Mouse (Mus musculus) intestine, embryonic 14.5 days (tissue): ENCODE results near the gene Ramp1. TPM values are rescaled to one million over a fixed set of nuclear protein-coding genes. Genes with fewer than 3 reads are reported as not detected.

Experiments used
- ATAC-seq: fragments of 200-750 bp; cut with Nextera tagmentation; replicated peaks from 2 replicates; pipeline ENCODE4 v1.8.0; 2017; ENCODE audit warnings: low read depth, moderate number of reproducible peaks, moderate TSS enrichment, moderate library complexity; ENCODE audit not compliant: low FRiP score, low TSS enrichment
- DNase-seq: peaks from one replicate; pipeline ENCODE4 v3.0.0-alpha.2; 2018; ENCODE audit warnings: low spot score
- H3K27ac ChIP-seq: fragments of 300-500 bp; sonication (generic); 2 replicates; pipeline ENCODE4 v1.5.1; 2014; ENCODE audit warnings: low read depth, mild to moderate bottlenecking, control low read depth
- H3K27me3 ChIP-seq: fragments of 300-500 bp; sonication (generic); replicated peaks from 2 replicates; pipeline ENCODE4 v1.6.1; 2014; ENCODE audit warnings: low read length, control low read depth; ENCODE audit not compliant: control insufficient read depth, insufficient read depth
- H3K36me3 ChIP-seq: fragments of 300-500 bp; sonication (generic); 2 replicates; pipeline ENCODE4 v1.6.1; 2014; ENCODE audit warnings: low read length, control low read depth; ENCODE audit not compliant: control insufficient read depth, insufficient read depth
- H3K4me1 ChIP-seq: fragments of 300-500 bp; sonication (generic); replicated peaks from 2 replicates; pipeline ENCODE4 v1.6.1; 2014; ENCODE audit warnings: low read length, control low read depth, mixed read lengths; ENCODE audit not compliant: control insufficient read depth, insufficient read depth
- H3K4me2 ChIP-seq: fragments of 300-500 bp; sonication (generic); 2 replicates; pipeline ENCODE4 v1.6.1; 2014; ENCODE audit warnings: low read length
- H3K4me3 ChIP-seq: fragments of 300-500 bp; sonication (generic); 2 replicates; pipeline ENCODE4 v1.5.1; 2014; ENCODE audit warnings: low read depth, low read length, control low read depth, mixed read lengths
- H3K9ac ChIP-seq: fragments of 300-500 bp; sonication (generic); 2 replicates; pipeline ENCODE4 v1.6.1; 2014; ENCODE audit warnings: mild to moderate bottlenecking, low read length
- H3K9me3 ChIP-seq: fragments of 300-500 bp; sonication (generic); 2 replicates; pipeline ENCODE4 v1.6.1; 2016; ENCODE audit warnings: low read length, control low read depth; ENCODE audit not compliant: control insufficient read depth
- WGBS: fragments of 180-500 bp; shearing (Covaris S2); extraction: QIAGEN DNeasy Blood & Tissue Kit; methylation state at CpG from one replicate; pipeline ENCODE4 v1.1.7; 2014; 5-methylcytosine and 5-hydroxymethylcytosine counted together
- polyA plus RNA-seq: library from polyadenylated mRNA; unstranded; fragments of >200 nt; fragmentation: Nextera tagmentation; extraction: Ambion mirVana; gene quantifications from 2 replicates; pipeline ENCODE4 v1.2.1, GENCODE M21; 2014

Gene Ramp1
- polyA plus RNA-seq, 1 experiment from 2014 or later = 6.0 TPM

- ATAC-seq (no peak), DNase-seq (no peak)
- Histone ChIP-seq H3K4me2 (no peak overlapping the region), H3K4me3 (no peak overlapping the region), H3K36me3 (no peaks in the 10 kb centered on the region), H3K27ac (no peak overlapping the region), H3K9me3 (no peaks in the 10 kb centered on the region), H3K27me3 (no peaks in the 10 kb centered on the region), H3K4me1 (no peaks in the 10 kb centered on the region), H3K9ac (no peak overlapping the region)
- WGBS = 72% methylated on average over 6 of the region's 6 CpGs
These were observed 26.0 kb downstream of the Ramp1 start for GRCm38 (mm10) chr1:91205651-91206050.

- Histone ChIP-seq H3K4me3 (no peak overlapping the region), H3K4me1 (0 out of 2 replicates have a peak, but pooled peaks cover 2% of the 10 kb centered on the region), H3K9me3 (no peaks in the 10 kb centered on the region), H3K27ac (no peak overlapping the region), H3K36me3 (no peaks in the 10 kb centered on the region), H3K4me2 (no peak overlapping the region), H3K27me3 (no peaks in the 10 kb centered on the region), H3K9ac (no peak overlapping the region)
- WGBS = 78% methylated on average over 8 of the region's 8 CpGs
- DNase-seq (no peak), ATAC-seq (no peak)
These were observed 26.7 kb downstream of the Ramp1 start for GRCm38 (mm10) chr1:91206336-91206735.

GRCm38 (mm10) chr1:91206873-91207272 lies 27.3 kb downstream of the Ramp1 start:
- ATAC-seq (no peak), DNase-seq (no peak)
- no peaks in the 10 kb centered on the region for H3K27me3 ChIP-seq
- no peak overlapping the region for H3K9ac ChIP-seq
- no peak overlapping the region for H3K27ac ChIP-seq
- WGBS = 70% methylated on average over 5 of the region's 5 CpGs
- no peak overlapping the region for H3K4me3 ChIP-seq
- no peaks in the 10 kb centered on the region for H3K9me3 ChIP-seq
- H3K4me1 ChIP-seq = peaks cover 7% of the 10 kb centered on the region; the same call in 1 of the 2 replicates
- no peaks in the 10 kb centered on the region for H3K36me3 ChIP-seq
- H3K4me2 ChIP-seq = no peak overlapping the region

GRCm38 (mm10) chr1:91207334-91208074 lies 27.9 kb downstream of the Ramp1 start:
- Histone ChIP-seq H3K4me2 (no peak overlapping the region), H3K4me1 (peaks cover 9% of the 10 kb centered on the region; the same call in 1 of the 2 replicates), H3K27ac (no peak overlapping the region), H3K9ac (no peak overlapping the region), H3K4me3 (no peak overlapping the region), H3K9me3 (no peaks in the 10 kb centered on the region), H3K36me3 (no peaks in the 10 kb centered on the region), H3K27me3 (no peaks in the 10 kb centered on the region)
- WGBS = 74% methylated on average over 3 of the region's 3 CpGs
- DNase-seq = no peak
- ATAC-seq = no peak

GRCm38 (mm10) chr1:91209343-91209742 lies 29.7 kb downstream of the Ramp1 start:
- WGBS = 89% methylated on average over 6 of the region's 6 CpGs
- DNase-seq (no peak), ATAC-seq (no peak)
- Histone ChIP-seq H3K9ac (no peak overlapping the region), H3K27ac (no peak overlapping the region), H3K4me3 (no peak overlapping the region), H3K4me2 (no peak overlapping the region), H3K36me3 (no peaks in the 10 kb centered on the region), H3K4me1 (peaks cover 9% of the 10 kb centered on the region; the same call in 1 of the 2 replicates), H3K9me3 (no peaks in the 10 kb centered on the region), H3K27me3 (no peaks in the 10 kb centered on the region)

- H3K36me3 ChIP-seq = no peaks in the 10 kb centered on the region
- 78% methylated on average over 6 of the region's 6 CpGs for WGBS
- no peak overlapping the region for H3K4me3 ChIP-seq
- peaks cover 9% of the 10 kb centered on the region; the same call in 1 of the 2 replicates for H3K4me1 ChIP-seq
- H3K9me3 ChIP-seq = no peaks in the 10 kb centered on the region
- DNase-seq (no peak), ATAC-seq (no peak)
- H3K4me2 ChIP-seq = no peak overlapping the region
- no peak overlapping the region for H3K9ac ChIP-seq
- H3K27ac ChIP-seq = no peak overlapping the region
- H3K27me3 ChIP-seq = no peaks in the 10 kb centered on the region
These were observed 30.2 kb downstream of the Ramp1 start for GRCm38 (mm10) chr1:91209785-91210184.

- no peak overlapping the region for H3K4me3 ChIP-seq
- 0 out of 2 replicates have a peak, but pooled peaks have one; percentile 12 for ATAC-seq
- no peak overlapping the region for H3K27ac ChIP-seq
These were observed 31.5 kb downstream of the Ramp1 start for GRCm38 (mm10) chr1:91211099-91211498.

GRCm38 (mm10) chr1:91211591-91212008 lies 32.0 kb downstream of the Ramp1 start:
- Histone ChIP-seq H3K9me3 (no peaks in the 10 kb centered on the region), H3K36me3 (no peaks in the 10 kb centered on the region), H3K27me3 (no peaks in the 10 kb centered on the region), H3K27ac (peak overlapping the region; percentile 10; the same call in 1 of the 2 replicates), H3K4me3 (no peak overlapping the region), H3K4me1 (peaks cover 9% of the 10 kb centered on the region; the same call in 1 of the 2 replicates), H3K4me2 (no peak overlapping the region), H3K9ac (no peak overlapping the region)
- no peak for ATAC-seq
- 54% methylated on average over 7 of the region's 7 CpGs for WGBS
- peak; percentile 59 for DNase-seq

More at GRCm38 (mm10) chr1:91211099-91211498, 31.5 kb downstream of the Ramp1 start:
- 74% methylated on average over 1 of the region's 1 CpGs for WGBS
- Histone ChIP-seq H3K36me3 (no peaks in the 10 kb centered on the region), H3K4me1 (peaks cover 9% of the 10 kb centered on the region; the same call in 1 of the 2 replicates), H3K9me3 (no peaks in the 10 kb centered on the region), H3K4me2 (no peak overlapping the region), H3K27me3 (no peaks in the 10 kb centered on the region), H3K9ac (no peak overlapping the region)
- DNase-seq = peak; percentile 75

- Histone ChIP-seq H3K9me3 (no peaks in the 10 kb centered on the region), H3K27me3 (no peaks in the 10 kb centered on the region), H3K4me2 (no peak overlapping the region), H3K4me1 (peaks cover 13% of the 10 kb centered on the region; the same call in 1 of the 2 replicates), H3K36me3 (no peaks in the 10 kb centered on the region), H3K4me3 (no peak overlapping the region), H3K27ac (no peak overlapping the region), H3K9ac (no peak overlapping the region)
- DNase-seq (no peak), ATAC-seq (no peak)
- 90% methylated on average over 1 of the region's 1 CpGs for WGBS
These were observed 35.6 kb downstream of the Ramp1 start for GRCm38 (mm10) chr1:91215264-91215663.
